Mouse (Mus musculus) midbrain, embryonic 11.5 days (tissue): Measurements from ENCODE around the gene Tas1r3. TPM values are rescaled to one million over a fixed set of nuclear protein-coding genes. Genes with fewer than 3 reads are reported as not detected.
A peak's percentile ranks its signal among the peaks of the same experiment; 100 is the strongest.

Source experiments
- ATAC-seq: fragments of 200-750 bp; cut with Nextera tagmentation; 2 replicates; pipeline ENCODE4 v1.8.0; 2017; ENCODE audit warnings: moderate TSS enrichment, moderate library complexity; ENCODE audit not compliant: low FRiP score
- DNase-seq: peaks from one replicate; pipeline ENCODE4 v3.0.0; 2015; ENCODE audit warnings: low spot score; ENCODE audit errors: missing footprints
- H3K27ac ChIP-seq: fragments of 300-500 bp; sonication (generic); 2 replicates; pipeline ENCODE4 v1.5.1; 2014; ENCODE audit warnings: low read depth, low read length
- H3K27me3 ChIP-seq: fragments of 300-500 bp; sonication (generic); 2 replicates; pipeline ENCODE4 v1.6.1; 2014; ENCODE audit warnings: mild to moderate bottlenecking, low read length, moderate library complexity, mixed read lengths; ENCODE audit not compliant: control insufficient read depth, insufficient read depth
- H3K36me3 ChIP-seq: fragments of 300-500 bp; sonication (generic); 2 replicates; pipeline ENCODE4 v1.6.1; 2014; ENCODE audit warnings: mild to moderate bottlenecking, low read length, moderate library complexity, mixed read lengths; ENCODE audit not compliant: control insufficient read depth, insufficient read depth
- H3K4me1 ChIP-seq: fragments of 300-500 bp; sonication (generic); 2 replicates; pipeline ENCODE4 v1.6.1; 2014; ENCODE audit warnings: low read length; ENCODE audit not compliant: control insufficient read depth, insufficient read depth
- H3K4me2 ChIP-seq: fragments of 300-500 bp; sonication (generic); 2 replicates; pipeline ENCODE4 v1.6.1; 2014; ENCODE audit warnings: mild to moderate bottlenecking, moderate library complexity
- H3K4me3 ChIP-seq: fragments of 300-500 bp; sonication (generic); 2 replicates; pipeline ENCODE4 v1.5.1; 2014; ENCODE audit warnings: low read depth, low read length
- H3K9ac ChIP-seq: fragments of 300-500 bp; sonication (generic); 2 replicates; pipeline ENCODE4 v1.6.1; 2014; ENCODE audit warnings: low read length
- H3K9me3 ChIP-seq: fragments of 300-500 bp; sonication (generic); 2 replicates; pipeline ENCODE4 v1.6.1; 2016; ENCODE audit warnings: low read length; ENCODE audit not compliant: control insufficient read depth
- WGBS: fragments of 180-500 bp; shearing (Covaris S2); extraction: QIAGEN DNeasy Blood & Tissue Kit; methylation state at CpG from one replicate; pipeline ENCODE4 v1.1.7; 2014; 5-methylcytosine and 5-hydroxymethylcytosine counted together
- polyA plus RNA-seq: library from polyadenylated mRNA; unstranded; fragments of >200 nt; fragmentation: Nextera tagmentation; extraction: Ambion mirVana; gene quantifications from 2 replicates; pipeline ENCODE4 v1.2.1, GENCODE M21; 2014

Gene Tas1r3
- polyA plus RNA-seq, 1 experiment from 2014 or later, result 0.34 TPM

DNA sequence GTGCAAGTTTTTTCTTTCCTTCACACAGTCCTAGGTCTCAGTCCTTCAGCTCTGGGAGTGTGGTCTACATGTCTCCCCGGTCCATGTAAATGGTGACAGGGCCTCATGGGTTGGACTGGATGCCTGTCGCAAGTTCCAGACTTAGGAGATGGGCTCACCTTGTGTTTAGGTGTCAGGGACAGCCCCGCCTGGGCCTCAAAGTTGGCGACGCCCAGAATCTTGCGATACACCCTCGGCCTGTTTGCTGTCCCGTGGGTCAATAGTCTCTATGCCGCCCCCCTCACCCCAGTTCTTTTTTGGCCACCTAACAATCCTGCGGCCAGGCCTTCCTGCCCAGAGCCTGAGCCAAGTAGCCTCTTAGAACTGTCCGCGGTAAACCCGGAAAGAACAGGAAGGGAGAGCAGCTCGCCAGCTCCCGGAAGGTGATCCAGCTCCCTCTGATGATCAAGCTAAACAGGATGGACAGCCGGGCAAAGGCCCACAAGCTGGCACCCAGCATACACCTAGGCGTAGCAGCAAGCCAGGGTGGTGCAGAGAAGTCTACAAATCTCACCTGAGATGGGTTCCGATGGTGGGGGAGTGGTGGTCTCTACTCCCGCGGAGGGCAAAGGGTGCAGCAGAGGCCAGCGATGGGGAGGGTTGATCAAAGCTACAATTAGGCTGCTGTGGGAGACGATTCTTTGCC is 5.6 kb upstream of the Tas1r3 start:
- WGBS, result 11% methylated on average over 22 of the region's 22 CpGs
- ATAC-seq (peak; percentile 1; the same call in 1 of the 2 replicates), DNase-seq (no peak)
- Histone ChIP-seq H3K9ac (peak overlapping the region; percentile 88), H3K4me2 (peak overlapping the region; percentile 98), H3K27me3 (no peaks in the 10 kb centered on the region), H3K9me3 (no peaks in the 10 kb centered on the region), H3K36me3 (peaks cover 13% of the 10 kb centered on the region), H3K4me3 (peak overlapping the region; percentile 81), H3K27ac (no peak overlapping the region), H3K4me1 (peaks cover 11% of the 10 kb centered on the region)

DNA sequence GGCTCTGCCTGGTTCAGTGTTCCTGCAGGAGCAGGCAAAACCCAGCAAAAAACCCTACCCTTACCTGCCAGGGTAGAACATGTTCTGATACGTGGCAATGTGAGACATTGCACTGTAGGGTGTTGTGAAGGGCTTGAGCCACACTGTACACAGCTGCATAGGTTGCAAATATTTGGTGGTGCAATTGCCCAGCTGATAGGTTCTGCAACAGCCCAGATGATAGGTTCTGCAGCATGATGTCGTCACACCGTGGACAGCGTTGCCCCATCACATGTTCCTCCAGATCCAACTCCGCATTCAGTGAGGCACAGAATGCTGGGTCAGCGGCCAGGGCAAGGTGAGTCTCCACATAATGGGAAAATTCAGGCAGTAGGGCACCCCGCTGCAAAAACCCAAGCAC is 1.4 kb downstream of the Tas1r3 start:
- H3K9ac ChIP-seq, result no peak overlapping the region
- WGBS, result 89% methylated on average over 7 of the region's 7 CpGs
- peaks cover 9% of the 10 kb centered on the region; the same call in 1 of the 2 replicates for H3K36me3 ChIP-seq
- ATAC-seq (no peak), DNase-seq (no peak)
- no peak overlapping the region for H3K4me2 ChIP-seq
- H3K27ac ChIP-seq, result no peak overlapping the region
- H3K4me3 ChIP-seq, result no peak overlapping the region
- H3K4me1 ChIP-seq, result no peaks in the 10 kb centered on the region
- H3K9me3 ChIP-seq, result no peaks in the 10 kb centered on the region
- no peaks in the 10 kb centered on the region for H3K27me3 ChIP-seq

DNA sequence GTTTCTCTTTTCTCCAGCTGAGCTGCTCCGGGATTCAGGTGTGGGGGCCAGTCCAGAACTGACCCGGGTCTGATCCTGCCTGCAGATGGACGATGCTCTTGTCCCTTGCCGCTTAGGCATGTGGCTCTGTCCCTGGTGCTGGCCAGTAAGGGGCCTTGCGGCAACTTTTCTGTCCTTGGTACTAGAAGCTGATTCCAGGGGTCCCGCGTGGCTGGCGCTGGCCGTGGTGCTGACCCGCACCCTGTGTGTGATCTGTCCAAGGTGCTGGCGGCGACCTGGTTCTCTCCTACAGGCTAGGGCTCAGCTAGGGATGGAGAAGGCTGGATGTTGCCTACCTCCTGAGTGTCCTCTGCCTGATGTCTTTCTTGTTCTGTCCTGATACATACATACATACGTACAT is 3.8 kb downstream of the Tas1r3 start:
- no peaks in the 10 kb centered on the region for H3K4me1 ChIP-seq
- no peak overlapping the region for H3K4me3 ChIP-seq
- 31% methylated on average over 13 of the region's 13 CpGs for WGBS
- ATAC-seq (no peak), DNase-seq (no peak)
- no peaks in the 10 kb centered on the region for H3K27me3 ChIP-seq
- H3K36me3 ChIP-seq, result peaks cover 9% of the 10 kb centered on the region; the same call in 1 of the 2 replicates
- H3K9me3 ChIP-seq, result no peaks in the 10 kb centered on the region
- H3K27ac ChIP-seq, result no peak overlapping the region
- no peak overlapping the region for H3K9ac ChIP-seq
- H3K4me2 ChIP-seq, result no peak overlapping the region

DNA sequence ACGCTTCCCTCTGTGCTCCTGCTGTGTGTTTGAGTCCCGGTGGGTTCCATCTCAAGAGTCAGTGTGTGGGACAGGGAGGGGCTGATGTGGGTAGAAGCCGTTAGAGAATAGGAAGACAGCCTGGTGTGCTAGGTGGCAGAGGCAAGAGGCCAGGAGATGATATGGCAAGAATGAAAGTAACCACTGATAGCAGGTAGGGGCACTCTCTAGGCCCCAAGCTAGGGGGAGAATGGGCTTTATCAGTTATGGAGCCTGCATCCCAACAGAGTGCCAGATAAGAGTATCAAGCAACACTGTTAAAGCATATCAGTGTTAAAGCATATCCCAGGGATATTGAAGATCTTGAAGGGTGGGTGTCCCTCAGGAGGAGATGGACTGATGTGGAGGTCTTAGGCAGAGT is 6.3 kb downstream of the Tas1r3 start:
- H3K4me3 ChIP-seq, result no peak overlapping the region
- no peak for ATAC-seq
- no peaks in the 10 kb centered on the region for H3K9me3 ChIP-seq
- no peak overlapping the region for H3K27ac ChIP-seq
- DNase-seq, result no peak
- peaks cover 9% of the 10 kb centered on the region; the same call in 1 of the 2 replicates for H3K36me3 ChIP-seq
- no peak overlapping the region for H3K9ac ChIP-seq
- 91% methylated on average over 3 of the region's 3 CpGs for WGBS
- H3K4me2 ChIP-seq, result no peak overlapping the region
- no peaks in the 10 kb centered on the region for H3K4me1 ChIP-seq
- H3K27me3 ChIP-seq, result no peaks in the 10 kb centered on the region

DNA sequence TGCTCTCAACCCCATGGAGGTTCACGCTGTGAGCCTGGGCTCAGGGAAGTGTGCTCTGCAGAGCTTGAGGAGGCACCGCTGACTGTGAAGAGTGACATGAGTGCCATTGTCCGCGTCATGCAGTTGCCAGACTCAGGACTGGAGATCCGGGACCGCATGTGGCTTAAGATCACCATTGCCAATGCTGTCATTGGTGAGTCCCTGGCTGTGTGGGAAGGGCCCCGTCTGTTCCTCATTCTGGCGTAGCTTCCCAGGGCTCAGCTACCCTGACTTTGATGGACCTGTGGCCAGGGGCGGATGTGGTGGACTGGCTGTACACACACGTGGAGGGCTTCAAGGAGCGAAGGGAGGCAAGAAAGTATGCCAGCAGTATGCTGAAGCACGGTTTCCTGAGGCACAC is 7.1 kb downstream of the Tas1r3 start:
- 90% methylated on average over 12 of the region's 12 CpGs for WGBS
- Histone ChIP-seq H3K36me3 (peaks cover 6% of the 10 kb centered on the region; the same call in 1 of the 2 replicates), H3K27ac (no peak overlapping the region)

DNA sequence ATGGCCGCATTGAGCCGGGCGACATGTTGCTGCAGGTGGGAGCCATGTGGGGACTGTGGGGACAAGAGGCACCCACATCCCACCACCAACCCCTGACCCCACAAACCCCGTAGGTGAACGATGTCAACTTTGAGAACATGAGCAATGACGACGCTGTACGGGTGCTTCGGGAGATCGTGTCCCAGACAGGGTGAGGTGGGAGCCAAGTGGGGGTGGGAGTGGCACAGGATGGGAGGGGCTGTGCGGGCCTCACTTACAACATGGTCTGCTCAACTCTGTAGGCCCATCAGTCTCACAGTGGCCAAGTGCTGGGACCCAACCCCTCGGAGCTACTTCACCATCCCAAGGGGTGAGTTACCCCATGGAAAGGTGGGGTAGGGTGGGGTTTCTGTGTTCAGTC is 8.2 kb downstream of the Tas1r3 start:
- ATAC-seq (peak; percentile 53), DNase-seq (no peak)
- H3K9me3 ChIP-seq, result no peaks in the 10 kb centered on the region
- H3K36me3 ChIP-seq, result peaks cover 6% of the 10 kb centered on the region; the same call in 1 of the 2 replicates
- H3K4me3 ChIP-seq, result no peak overlapping the region
- WGBS, result 96% methylated on average over 12 of the region's 12 CpGs
- no peak overlapping the region for H3K27ac ChIP-seq
- H3K9ac ChIP-seq, result no peak overlapping the region
- H3K27me3 ChIP-seq, result no peaks in the 10 kb centered on the region
- no peaks in the 10 kb centered on the region for H3K4me1 ChIP-seq
- no peak overlapping the region for H3K4me2 ChIP-seq

More for the DNA sequence above, 7.1 kb downstream of the Tas1r3 start:
- H3K4me2 ChIP-seq, result no peak overlapping the region
- no peaks in the 10 kb centered on the region for H3K27me3 ChIP-seq
- no peak overlapping the region for H3K4me3 ChIP-seq
- H3K4me1 ChIP-seq, result no peaks in the 10 kb centered on the region
- H3K9me3 ChIP-seq, result no peaks in the 10 kb centered on the region
- DNase-seq, result no peak
- no peak overlapping the region for H3K9ac ChIP-seq
- no peak for ATAC-seq

DNA sequence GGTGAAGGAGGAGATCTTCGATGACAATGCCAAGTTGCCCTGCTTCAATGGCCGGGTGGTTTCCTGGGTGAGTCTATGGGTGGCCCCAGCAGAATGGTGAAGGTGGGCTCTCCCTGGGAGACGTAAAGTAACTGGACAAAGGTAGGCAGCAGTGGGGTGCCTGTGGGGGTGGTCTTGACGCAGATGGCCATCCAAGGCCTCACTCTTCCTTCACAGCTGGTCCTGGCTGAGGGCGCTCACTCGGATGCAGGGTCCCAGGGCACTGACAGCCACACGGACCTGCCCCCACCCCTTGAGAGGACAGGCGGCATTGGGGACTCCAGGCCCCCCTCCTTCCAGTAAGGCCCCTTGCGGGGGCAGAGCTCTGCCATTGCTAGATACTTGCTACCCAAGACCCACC is 9.7 kb downstream of the Tas1r3 start:
- ATAC-seq (no peak), DNase-seq (no peak)
- H3K36me3 ChIP-seq, result peaks cover 6% of the 10 kb centered on the region; the same call in 1 of the 2 replicates
- H3K4me1 ChIP-seq, result peaks cover 10% of the 10 kb centered on the region
- WGBS, result 95% methylated on average over 9 of the region's 9 CpGs
- H3K4me2 ChIP-seq, result no peak overlapping the region
- no peak overlapping the region for H3K4me3 ChIP-seq
- no peak overlapping the region for H3K9ac ChIP-seq
- H3K27me3 ChIP-seq, result no peaks in the 10 kb centered on the region
- H3K27ac ChIP-seq, result no peak overlapping the region
- no peaks in the 10 kb centered on the region for H3K9me3 ChIP-seq

DNA sequence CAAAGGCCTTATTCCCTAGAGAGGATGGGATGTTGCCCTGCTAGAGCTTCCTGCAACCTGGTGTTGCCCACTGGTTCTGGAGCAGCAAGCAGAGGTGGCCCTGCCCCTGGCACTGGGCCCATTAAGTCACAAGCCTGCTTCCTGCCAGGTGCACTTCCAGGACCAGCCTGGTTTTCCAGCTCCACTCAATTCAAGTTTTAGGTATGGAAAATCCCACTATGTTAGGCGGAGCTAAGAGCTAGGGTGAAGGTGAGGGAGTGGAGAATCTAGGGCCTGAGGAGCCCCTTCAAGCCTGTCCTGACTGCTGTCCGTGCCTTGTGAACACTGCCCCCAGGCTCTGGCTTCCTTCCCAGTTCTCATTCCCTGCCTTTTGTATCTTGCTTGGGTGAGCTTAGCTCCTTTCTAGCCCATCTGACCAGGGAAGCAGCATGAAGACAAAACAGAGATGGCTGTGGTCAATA is 11.2 kb downstream of the Tas1r3 start:
- Histone ChIP-seq H3K36me3 (peaks cover 6% of the 10 kb centered on the region; the same call in 1 of the 2 replicates), H3K4me3 (no peak overlapping the region), H3K27ac (no peak overlapping the region)

DNA sequence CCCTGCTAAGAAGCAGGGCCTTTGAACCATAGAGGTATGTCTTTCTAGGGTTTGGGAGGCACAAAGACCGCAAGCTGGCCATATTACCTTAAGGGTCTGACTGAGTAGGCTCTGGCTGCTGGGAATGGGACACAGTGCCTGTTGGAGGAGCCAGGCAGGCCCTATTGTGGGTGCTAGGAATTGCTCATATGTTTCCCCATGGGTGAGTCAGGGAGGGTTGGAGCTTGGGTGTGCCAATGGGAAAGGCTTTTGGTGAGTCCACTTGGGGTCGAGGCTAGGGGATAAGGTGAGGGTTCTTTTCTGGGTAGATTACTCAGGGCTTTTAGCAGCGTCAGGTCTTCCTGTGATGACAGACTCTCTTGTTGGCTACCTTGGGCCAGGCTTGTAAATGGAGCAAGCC is 11.8 kb downstream of the Tas1r3 start:
- no peak for ATAC-seq
- H3K36me3 ChIP-seq, result peaks cover 6% of the 10 kb centered on the region; the same call in 1 of the 2 replicates
- 90% methylated on average over 3 of the region's 3 CpGs for WGBS
- H3K27me3 ChIP-seq, result no peaks in the 10 kb centered on the region
- H3K9me3 ChIP-seq, result no peaks in the 10 kb centered on the region
- H3K27ac ChIP-seq, result no peak overlapping the region
- no peak overlapping the region for H3K9ac ChIP-seq
- peaks cover 22% of the 10 kb centered on the region for H3K4me1 ChIP-seq
- no peak overlapping the region for H3K4me2 ChIP-seq
- no peak overlapping the region for H3K4me3 ChIP-seq
- DNase-seq, result no peak

More for the DNA sequence above, 11.2 kb downstream of the Tas1r3 start:
- 95% methylated on average over 2 of the region's 2 CpGs for WGBS
- DNase-seq (no peak), ATAC-seq (no peak)
- H3K4me2 ChIP-seq, result no peak overlapping the region
- no peaks in the 10 kb centered on the region for H3K27me3 ChIP-seq
- no peaks in the 10 kb centered on the region for H3K9me3 ChIP-seq
- no peak overlapping the region for H3K9ac ChIP-seq
- H3K4me1 ChIP-seq, result peaks cover 16% of the 10 kb centered on the region
